Mouse (Mus musculus) E14TG2a.4 (cell line): ENCODE data around the gene Mmp13.
"Not testable (repeated sequence)": the region's sequence is repeated elsewhere in the genome, so short reads cannot be mapped to it uniquely, and the experiment has no call there.

ENCODE experiments used
- H3K27me3 ChIP-seq: 2 replicates; pipeline ENCODE4 v1.6.1; 2014; ENCODE audit warnings: low read length, control low read depth; ENCODE audit not compliant: insufficient read depth
- H3K36me3 ChIP-seq: 2 replicates; pipeline ENCODE4 v1.6.1; 2014; ENCODE audit warnings: low read length, control low read depth; ENCODE audit not compliant: insufficient read depth
- H3K4me1 ChIP-seq: replicated peaks from 2 replicates; pipeline ENCODE4 v1.6.1; 2014; ENCODE audit warnings: low read depth, low read length, control low read depth
- H3K4me3 ChIP-seq: replicated peaks from 2 replicates; pipeline ENCODE4 v1.5.1; 2014; ENCODE audit warnings: mild to moderate bottlenecking, low read length
- H3K9me3 ChIP-seq: 2 replicates; pipeline ENCODE4 v1.6.1; 2014; ENCODE audit warnings: low read length, control low read depth
- CTCF ChIP-seq: conservative IDR thresholded peaks from 2 replicates; pipeline ENCODE4 v1.5.1; 2014; ENCODE audit warnings: low read length
- NANOG ChIP-seq: IDR thresholded peaks from 2 replicates; pipeline ENCODE4 v1.6.1; 2014; ENCODE audit warnings: borderline replicate concordance, low read length, mixed read lengths
- POU5F1 ChIP-seq: IDR thresholded peaks from 2 replicates; pipeline ENCODE4 v1.6.1; 2014; ENCODE audit warnings: low read length, borderline replicate concordance

Gene Mmp13

DNA sequence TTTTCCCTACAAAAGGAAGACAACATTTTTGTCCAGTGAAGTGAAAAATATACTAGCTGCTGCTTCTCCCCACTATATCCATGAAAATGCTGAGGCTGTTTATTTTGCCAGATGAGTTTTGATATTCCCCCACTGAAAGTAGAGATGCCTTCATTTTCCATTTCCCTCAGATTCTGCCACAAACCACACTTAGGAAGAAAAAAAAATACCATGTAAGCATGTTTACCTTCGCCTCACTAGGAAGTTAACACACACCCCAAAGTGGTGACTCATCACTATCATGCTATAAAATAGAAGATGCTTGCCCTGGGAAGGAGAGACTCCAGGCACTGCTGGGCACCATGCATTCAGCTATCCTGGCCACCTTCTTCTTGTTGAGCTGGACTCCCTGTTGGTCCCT, at the start of gene Mmp13:
Gene Mmp13 (plus strand): TSS at position 301 of the 400 bp plus-strand sequence.
- Histone ChIP-seq H3K36me3 (no peaks in the 10 kb centered on the region), H3K4me1 (no peaks in the 10 kb centered on the region)
- TF ChIP-seq POU5F1, result no peak
- TF ChIP-seq CTCF, result no peak
- TF ChIP-seq NANOG, result no peak

GRCm38 (mm10) chr9:7238619-7239018, 33.7 kb upstream of the Mmp13 start:
- H3K36me3 ChIP-seq, result no peaks in the 10 kb centered on the region
- H3K4me1 ChIP-seq, result no peaks in the 10 kb centered on the region
- no peaks in the 10 kb centered on the region for H3K9me3 ChIP-seq
- no peak overlapping the region for H3K4me3 ChIP-seq
- H3K27me3 ChIP-seq, result no peaks in the 10 kb centered on the region
- no peak for TF ChIP-seq NANOG
- TF ChIP-seq POU5F1, result no peak
- TF ChIP-seq CTCF, result no peak

More for the DNA sequence above, at the start of gene Mmp13:
- Histone ChIP-seq H3K4me3 (no peak within 1 kb of the TSS), H3K9me3 (no peaks in the 10 kb centered on the region), H3K27me3 (no peaks in the 10 kb centered on the region)

DNA sequence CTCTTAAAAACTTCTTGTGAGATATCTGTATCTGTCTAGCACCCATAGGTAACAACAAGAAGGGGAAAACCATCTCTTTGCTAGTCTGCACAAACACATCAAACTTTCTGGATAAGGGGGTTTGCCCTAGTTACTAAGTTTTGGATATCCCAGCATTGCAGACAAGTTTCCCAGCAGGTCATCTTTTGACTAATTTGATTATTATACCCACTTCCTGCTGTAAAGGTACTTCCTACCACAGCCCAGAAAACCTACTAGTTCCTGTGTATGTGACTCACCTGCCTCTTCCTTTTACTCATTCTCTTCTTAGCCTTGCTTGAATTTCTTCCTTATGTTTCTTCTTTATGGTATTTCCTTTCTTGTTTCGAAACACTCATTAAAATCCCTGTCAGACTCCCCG, 32.3 kb upstream of the Mmp13 start:
- TF ChIP-seq POU5F1 (no peak), CTCF (no peak), NANOG (no peak)

GRCm38 (mm10) chr9:7252797-7253654, 19.3 kb upstream of the Mmp13 start:
- TF ChIP-seq NANOG, result no peak
- TF ChIP-seq POU5F1, result no peak
- TF ChIP-seq CTCF, result no peak
- Histone ChIP-seq H3K36me3 (no peaks in the 10 kb centered on the region), H3K4me1 (no peaks in the 10 kb centered on the region; the same call in 1 of the 2 replicates), H3K27me3 (no peaks in the 10 kb centered on the region), H3K4me3 (no peak overlapping the region), H3K9me3 (no peaks in the 10 kb centered on the region)

More for the DNA sequence above, 32.3 kb upstream of the Mmp13 start:
- Histone ChIP-seq H3K9me3 (no peaks in the 10 kb centered on the region), H3K4me1 (no peaks in the 10 kb centered on the region), H3K36me3 (no peaks in the 10 kb centered on the region), H3K4me3 (no peak overlapping the region), H3K27me3 (no peaks in the 10 kb centered on the region)

GRCm38 (mm10) chr9:7261667-7262066, 10.6 kb upstream of the Mmp13 start:
- Histone ChIP-seq H3K36me3 (no peaks in the 10 kb centered on the region), H3K27me3 (no peaks in the 10 kb centered on the region), H3K4me3 (no peak overlapping the region), H3K9me3 (no peaks in the 10 kb centered on the region), H3K4me1 (no peaks in the 10 kb centered on the region)
- no peak for TF ChIP-seq POU5F1
- no peak for TF ChIP-seq NANOG
- no peak for TF ChIP-seq CTCF

DNA sequence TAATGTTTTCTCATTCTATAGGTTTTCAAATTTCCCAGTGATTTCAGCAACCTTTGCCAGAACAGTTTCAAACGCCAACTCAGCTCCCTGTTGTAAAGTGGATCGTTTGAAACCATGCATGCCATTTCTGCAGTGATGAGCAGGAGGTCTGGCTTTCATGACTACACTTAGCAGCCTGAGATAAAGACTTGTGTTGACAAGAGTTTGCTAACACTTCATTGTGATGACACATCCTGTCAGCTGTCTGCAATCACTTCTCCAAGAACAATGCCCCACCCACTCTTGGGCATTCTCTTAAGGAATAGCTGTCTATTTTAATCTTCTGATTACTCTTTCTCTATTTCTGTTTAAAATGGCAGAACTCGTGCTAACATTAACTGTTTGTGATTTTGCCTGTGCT, 2.2 kb upstream of the Mmp13 start:
- Histone ChIP-seq H3K4me3 (no peak overlapping the region), H3K4me1 (no peaks in the 10 kb centered on the region), H3K36me3 (no peaks in the 10 kb centered on the region), H3K9me3 (no peaks in the 10 kb centered on the region), H3K27me3 (no peaks in the 10 kb centered on the region)
- TF ChIP-seq POU5F1, result no peak
- no peak for TF ChIP-seq CTCF
- TF ChIP-seq NANOG, result no peak

- no peaks in the 10 kb centered on the region for H3K9me3 ChIP-seq
- H3K4me3 ChIP-seq, result no peak overlapping the region
- TF ChIP-seq NANOG, result no peak
- TF ChIP-seq POU5F1, result no peak
- no peak for TF ChIP-seq CTCF
- H3K36me3 ChIP-seq, result no peaks in the 10 kb centered on the region
- no peaks in the 10 kb centered on the region for H3K4me1 ChIP-seq
- no peaks in the 10 kb centered on the region for H3K27me3 ChIP-seq
Measured at GRCm38 (mm10) chr9:7282565-7283302, 10.4 kb downstream of the Mmp13 start.

GRCm38 (mm10) chr9:7283303-7283684, 11.0 kb downstream of the Mmp13 start:
- H3K4me1 ChIP-seq, H3K9me3 ChIP-seq, H3K4me3 ChIP-seq, H3K27me3 ChIP-seq, H3K36me3 ChIP-seq: not testable (repeated sequence)

DNA sequence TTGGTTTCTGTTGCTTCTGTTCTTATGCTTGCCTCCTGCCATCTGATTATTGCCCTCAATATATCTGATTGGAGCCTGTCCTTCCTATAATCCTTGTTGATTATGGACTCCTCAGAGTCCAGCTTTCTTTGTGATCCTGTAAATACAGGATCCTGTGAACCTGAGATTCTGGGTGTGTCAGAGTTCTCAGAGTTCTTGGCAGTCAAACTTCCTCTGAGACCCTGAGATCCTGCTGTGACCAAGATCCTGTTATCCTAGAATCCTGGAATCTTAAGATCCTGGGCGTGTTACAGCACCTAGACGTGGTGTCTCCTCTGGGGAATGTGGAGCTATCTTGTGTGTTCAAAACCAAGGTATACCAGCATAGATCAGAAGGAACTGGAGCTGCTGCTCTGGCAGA, 17.2 kb downstream of the Mmp13 start:
- TF ChIP-seq CTCF (no peak), NANOG (no peak), POU5F1 (no peak)
- Histone ChIP-seq H3K4me3 (no peak overlapping the region), H3K27me3 (no peaks in the 10 kb centered on the region), H3K4me1 (no peaks in the 10 kb centered on the region), H3K9me3 (no peaks in the 10 kb centered on the region), H3K36me3 (no peaks in the 10 kb centered on the region)
